Mouse (Mus musculus): ENCODE measurements around the gene Olfr799.

Gene Olfr799

GRCm38 (mm10) chr10:129637184-129637583, at the start of gene Olfr799:
Olfr799 (plus strand) TSS chr10:129637484.
- no peak for DNase-seq

- DNase-seq: no peak
Measured at GRCm38 (mm10) chr10:129612470-129612869, 24.8 kb upstream of the Olfr799 start, which contains the start of gene Olfr796. Olfr796 (minus strand) TSS chr10:129612570.

- no peak for DNase-seq
Measured at GRCm38 (mm10) chr10:129621724-129622123, 15.6 kb upstream of the Olfr799 start.

GRCm38 (mm10) chr10:129623251-129623650, 14.0 kb upstream of the Olfr799 start:
- no peak for DNase-seq

GRCm38 (mm10) chr10:129627834-129628233, 9.4 kb upstream of the Olfr799 start, which contains the start of gene Olfr798:
Olfr798 (minus strand) TSS chr10:129627934.
- no peak for DNase-seq

GRCm38 (mm10) chr10:129651763-129652162, 14.5 kb downstream of the Olfr799 start:
- DNase-seq: no peak

GRCm38 (mm10) chr10:129657394-129657793, 20.1 kb downstream of the Olfr799 start, which contains the start of gene Olfr800:
Olfr800 (plus strand) TSS chr10:129657694.
- DNase-seq: no peak

GRCm38 (mm10) chr10:129673765-129674164, 36.5 kb downstream of the Olfr799 start, which contains the start of gene Olfr801:
Olfr801 (minus strand) TSS chr10:129673865.
- no peak for DNase-seq

GRCm38 (mm10) chr10:129688069-129688468, 50.8 kb downstream of the Olfr799 start, which contains the start of gene Olfr802:
Olfr802 (minus strand) TSS chr10:129688169.
- DNase-seq: no peak

- no peak for DNase-seq
Measured at GRCm38 (mm10) chr10:129694186-129694585, 56.9 kb downstream of the Olfr799 start, which contains the start of gene Olfr803. Olfr803 (minus strand) TSS chr10:129694286.

Measured in cerebellum, postnatal 25 days (tissue).